Mouse (Mus musculus): ENCODE measurements around the gene Dscam. TPM values are rescaled to one million over a fixed set of nuclear protein-coding genes. Genes with fewer than 3 reads are reported as not detected.

Gene Dscam
- polyA plus RNA-seq, 1 experiment: under 0.01 TPM

- no peak overlapping the region for H3K4me3 ChIP-seq
Measured at GRCm38 (mm10) chr16:96753781-96754173, 416.8 kb downstream of the Dscam start.

GRCm38 (mm10) chr16:96753164-96753780 is 417.3 kb downstream of the Dscam start:
- no peaks in the 10 kb centered on the region for H3K79me2 ChIP-seq (ENCODE audit: control insufficient read depth, insufficient read depth)
- no peaks in the 10 kb centered on the region for H3K27me3 ChIP-seq (ENCODE audit: control insufficient read depth, insufficient read depth, insufficient read length)
- H3ac ChIP-seq (ENCODE audit: control insufficient read depth, insufficient read length): no peak overlapping the region
- TF ChIP-seq MAX (IDR thresholded peaks at IDR 0.05; ENCODE audit: low read depth) (no peak), POLR2AphosphoS2 (IDR thresholded peaks at IDR 0.05; ENCODE audit: insufficient read length, low read depth) (no peak), POLR2A (IDR thresholded peaks at IDR 0.05; ENCODE audit: insufficient read length, low read depth) (no peak), E2F4 (IDR thresholded peaks at IDR 0.05; ENCODE audit: insufficient read depth) (no peak)
- no peak overlapping the region for H3K4me3 ChIP-seq
- H3K4me2 ChIP-seq (ENCODE audit: low read depth): no peak overlapping the region
- no peaks in the 10 kb centered on the region for H3K36me3 ChIP-seq (ENCODE audit: control insufficient read depth, insufficient read depth)

More at GRCm38 (mm10) chr16:96753781-96754173, 416.8 kb downstream of the Dscam start:
- no peaks in the 10 kb centered on the region for H3K27me3 ChIP-seq (ENCODE audit: control insufficient read depth, insufficient read depth, insufficient read length)
- no peak overlapping the region for H3K4me2 ChIP-seq (ENCODE audit: low read depth)
- no peak overlapping the region for H3ac ChIP-seq (ENCODE audit: control insufficient read depth, insufficient read length)
- H3K79me2 ChIP-seq (ENCODE audit: control insufficient read depth, insufficient read depth): no peaks in the 10 kb centered on the region
- TF ChIP-seq MAX (IDR thresholded peaks at IDR 0.05; ENCODE audit: low read depth) (no peak), SRF (IDR thresholded peaks at IDR 0.05; ENCODE audit: control insufficient read depth, insufficient read length, low read depth) (no peak), MYOD1 (IDR thresholded peaks at IDR 0.05; ENCODE audit: control insufficient read depth in 1 of 3, insufficient read length in 2 of 3, low read depth in 2 of 3) (no peak), CEBPB (IDR thresholded peaks at IDR 0.05; ENCODE audit: insufficient read depth, poor library complexity, severe bottlenecking) (no peak), POLR2A (IDR thresholded peaks at IDR 0.05; ENCODE audit: insufficient read length, low read depth) (no peak), TCF12 (IDR thresholded peaks at IDR 0.05; ENCODE audit: insufficient read depth, poor library complexity, severe bottlenecking) (no peak), POLR2AphosphoS2 (IDR thresholded peaks at IDR 0.05; ENCODE audit: insufficient read length, low read depth) (no peak), REST (IDR thresholded peaks at IDR 0.05; ENCODE audit: insufficient read depth, insufficient read length) (no peak), USF1 (IDR thresholded peaks at IDR 0.05; ENCODE audit: low read depth) (no peak), TCF3 (IDR thresholded peaks at IDR 0.05; ENCODE audit: insufficient read length, low read depth) (no peak), E2F4 (IDR thresholded peaks at IDR 0.05; ENCODE audit: insufficient read depth) (no peak), MYOG (IDR thresholded peaks at IDR 0.05; ENCODE audit: control insufficient read depth in 1 of 3, insufficient read depth in 1 of 3, insufficient read length in 2 of 3, low read depth in 2 of 3) (no peak)
- no peaks in the 10 kb centered on the region for H3K36me3 ChIP-seq (ENCODE audit: control insufficient read depth, insufficient read depth)

DNA sequence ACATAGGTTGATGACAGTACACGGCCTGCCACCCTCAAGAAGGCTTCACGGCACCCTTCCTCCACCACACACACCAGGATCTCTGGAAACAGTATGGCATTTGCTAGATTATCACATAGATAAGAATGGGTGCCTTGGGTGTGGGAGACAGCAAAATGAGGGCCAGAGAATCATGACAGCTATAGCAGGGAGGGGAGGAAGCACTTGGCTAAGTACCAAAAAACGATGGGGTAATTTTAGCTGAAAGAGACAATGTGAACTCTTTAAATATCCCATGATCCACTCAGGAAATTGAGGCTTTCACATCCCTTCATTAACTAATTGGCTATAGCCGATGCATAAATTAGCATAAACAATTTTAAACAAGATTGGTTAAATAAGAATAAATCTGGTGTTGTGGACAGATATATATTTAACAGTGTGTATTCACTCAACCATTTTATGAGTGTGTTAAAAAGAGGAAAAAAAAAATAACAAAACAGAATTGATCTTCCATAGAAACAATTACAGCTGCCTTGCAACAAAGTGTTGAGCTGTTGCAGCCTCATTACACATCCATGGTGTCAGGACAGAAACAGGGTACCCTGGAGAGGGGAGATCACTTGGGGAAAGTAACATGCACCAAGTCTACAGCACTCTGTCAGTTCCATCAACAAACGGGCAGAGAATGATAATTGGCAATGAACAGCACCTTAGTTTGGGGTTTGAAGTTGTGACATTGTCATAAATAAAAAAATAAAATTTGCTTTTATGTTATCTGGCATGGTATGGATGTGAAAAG is 427.9 kb downstream of the Dscam start:
- Histone ChIP-seq H3K36me3 (ENCODE audit: control insufficient read depth, insufficient read depth) (no peaks in the 10 kb centered on the region), H3K4me3 (no peak overlapping the region), H3K27me3 (ENCODE audit: control insufficient read depth, insufficient read depth, insufficient read length) (no peaks in the 10 kb centered on the region), H3K79me2 (ENCODE audit: control insufficient read depth, insufficient read depth) (no peaks in the 10 kb centered on the region), H3ac (ENCODE audit: control insufficient read depth, insufficient read length) (no peak overlapping the region), H3K4me2 (ENCODE audit: low read depth) (no peak overlapping the region)
- TF ChIP-seq E2F4 (IDR thresholded peaks at IDR 0.05; ENCODE audit: insufficient read depth): no peak
- TF ChIP-seq CEBPB (IDR thresholded peaks at IDR 0.05; ENCODE audit: insufficient read depth, poor library complexity, severe bottlenecking): no peak
- no peak for TF ChIP-seq MAX (IDR thresholded peaks at IDR 0.05; ENCODE audit: low read depth)
- no peak for TF ChIP-seq MYOD1 (IDR thresholded peaks at IDR 0.05; ENCODE audit: control insufficient read depth in 1 of 3, insufficient read length in 2 of 3, low read depth in 2 of 3)

GRCm38 (mm10) chr16:96741336-96741735 is 429.2 kb downstream of the Dscam start:
- H3K36me3 ChIP-seq (ENCODE audit: control insufficient read depth, insufficient read depth): no peaks in the 10 kb centered on the region

More at GRCm38 (mm10) chr16:96741336-96741735, 429.2 kb downstream of the Dscam start:
- TF ChIP-seq POLR2AphosphoS2 (IDR thresholded peaks at IDR 0.05; ENCODE audit: insufficient read length, low read depth) (no peak), REST (IDR thresholded peaks at IDR 0.05; ENCODE audit: insufficient read depth, insufficient read length) (no peak), TCF3 (IDR thresholded peaks at IDR 0.05; ENCODE audit: insufficient read length, low read depth) (no peak), SRF (IDR thresholded peaks at IDR 0.05; ENCODE audit: control insufficient read depth, insufficient read length, low read depth) (no peak), USF1 (IDR thresholded peaks at IDR 0.05; ENCODE audit: low read depth) (no peak), E2F4 (IDR thresholded peaks at IDR 0.05; ENCODE audit: insufficient read depth) (no peak), MYOD1 (IDR thresholded peaks at IDR 0.05; ENCODE audit: control insufficient read depth in 1 of 3, insufficient read length in 2 of 3, low read depth in 2 of 3) (no peak), MYOG (IDR thresholded peaks at IDR 0.05; ENCODE audit: control insufficient read depth in 1 of 3, insufficient read depth in 1 of 3, insufficient read length in 2 of 3, low read depth in 2 of 3) (no peak), CEBPB (IDR thresholded peaks at IDR 0.05; ENCODE audit: insufficient read depth, poor library complexity, severe bottlenecking) (no peak), TCF12 (IDR thresholded peaks at IDR 0.05; ENCODE audit: insufficient read depth, poor library complexity, severe bottlenecking) (no peak), POLR2A (IDR thresholded peaks at IDR 0.05; ENCODE audit: insufficient read length, low read depth) (no peak), MAX (IDR thresholded peaks at IDR 0.05; ENCODE audit: low read depth) (no peak)
- no peaks in the 10 kb centered on the region for H3K79me2 ChIP-seq (ENCODE audit: control insufficient read depth, insufficient read depth)
- no peak overlapping the region for H3ac ChIP-seq (ENCODE audit: control insufficient read depth, insufficient read length)
- no peak overlapping the region for H3K4me3 ChIP-seq
- no peaks in the 10 kb centered on the region for H3K27me3 ChIP-seq (ENCODE audit: control insufficient read depth, insufficient read depth, insufficient read length)
- H3K4me2 ChIP-seq (ENCODE audit: low read depth): no peak overlapping the region

All from myocyte (in vitro differentiated cells).